Mouse (Mus musculus): ENCODE measurements at regions not wholly inside any gene's neighbourhood (a gene's known extent, or its start where the extent isn't known, plus 50 kb on each side); places are given as distances from the start of the nearest gene placed in this dataset.

DNA sequence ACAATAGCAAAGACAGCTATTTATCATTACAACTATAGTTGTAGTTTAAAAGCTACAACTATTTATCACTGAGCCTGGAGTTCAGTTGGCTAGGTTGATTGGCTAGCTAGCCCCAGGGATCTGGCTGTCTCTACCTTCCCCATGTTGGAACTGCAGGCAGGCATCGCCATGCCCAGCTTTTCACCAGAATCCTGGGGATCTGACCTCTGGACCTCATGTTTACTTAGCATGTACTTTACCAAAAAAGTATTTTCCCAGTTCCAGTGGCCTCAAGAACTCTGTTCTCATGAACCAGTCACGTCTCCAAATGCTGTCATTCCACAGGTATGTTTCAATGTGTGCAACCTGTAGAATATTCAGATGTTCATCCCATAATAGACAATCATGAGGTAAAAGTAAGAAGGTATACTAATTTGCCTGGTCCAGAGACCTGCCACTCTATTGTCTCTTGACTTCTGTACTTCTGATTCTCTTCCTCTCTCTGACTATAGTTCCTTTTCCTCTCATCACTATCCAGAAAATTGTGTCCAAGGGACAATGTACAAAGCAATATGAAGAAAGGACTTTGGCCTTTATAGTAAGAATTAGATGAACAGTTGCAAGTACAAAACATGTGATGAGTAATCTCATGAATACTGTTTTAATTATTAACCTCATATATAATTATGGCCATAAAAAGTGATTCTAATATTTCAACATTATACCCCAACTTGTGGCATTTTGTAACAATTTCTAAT, 421.8 kb downstream of the Fam84a start:
- TF ChIP-seq CTCF (IDR thresholded peaks at IDR 0.05; ENCODE audit: insufficient read depth, low read length) (no peak), POLR2A (IDR thresholded peaks at IDR 0.05; ENCODE audit: borderline replicate concordance, extremely low read depth, low read depth, low read length) (no peak)
